Mouse (Mus musculus): ENCODE results near the gene Notch2. TPM values are rescaled to one million over a fixed set of nuclear protein-coding genes. Genes with fewer than 3 reads are reported as not detected.

Notch2 gene
- polyA plus RNA-seq, 1 experiment: 22.9 TPM

DNA sequence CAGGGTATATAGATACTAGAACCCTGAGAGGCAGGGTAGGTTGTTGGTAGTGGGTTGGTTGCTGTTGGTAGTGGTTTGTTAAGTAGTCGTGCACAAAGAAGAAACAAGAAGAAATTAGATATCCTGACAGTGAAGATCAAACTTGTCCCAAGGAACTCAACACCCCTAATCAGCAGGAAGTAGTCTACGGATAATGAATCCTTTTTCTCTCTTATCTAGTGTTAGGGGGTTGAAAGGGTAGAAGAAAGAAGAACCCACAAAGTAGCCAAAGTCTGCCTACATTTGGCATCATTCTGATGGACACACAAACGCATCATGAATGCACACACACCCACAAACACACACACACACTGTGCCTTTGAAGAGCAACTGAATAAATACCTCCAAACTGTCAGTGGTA, 9.1 kb upstream of the Notch2 start:
- Histone ChIP-seq H3K4me3 (replicated peaks; ENCODE audit: control insufficient read depth, low read depth, low read length) (no peak overlapping the region), H3K4me1 (ENCODE audit: control insufficient read depth, insufficient read depth, low read length) (peaks cover 4% of the 10 kb centered on the region; the same call in 1 of the 2 replicates), H3K27ac (ENCODE audit: control insufficient read depth, insufficient read depth, low read depth, low read length, poor library complexity) (no peak overlapping the region)
- TF ChIP-seq POLR2A (IDR thresholded peaks at IDR 0.05; ENCODE audit: borderline replicate concordance, control insufficient read depth, low read depth, low read length) (no peak), CTCF (IDR thresholded peaks at IDR 0.05; ENCODE audit: control insufficient read depth, insufficient read depth, low read length) (no peak)
- 50% methylated on average over 3 of the region's 3 CpGs for WGBS

DNA sequence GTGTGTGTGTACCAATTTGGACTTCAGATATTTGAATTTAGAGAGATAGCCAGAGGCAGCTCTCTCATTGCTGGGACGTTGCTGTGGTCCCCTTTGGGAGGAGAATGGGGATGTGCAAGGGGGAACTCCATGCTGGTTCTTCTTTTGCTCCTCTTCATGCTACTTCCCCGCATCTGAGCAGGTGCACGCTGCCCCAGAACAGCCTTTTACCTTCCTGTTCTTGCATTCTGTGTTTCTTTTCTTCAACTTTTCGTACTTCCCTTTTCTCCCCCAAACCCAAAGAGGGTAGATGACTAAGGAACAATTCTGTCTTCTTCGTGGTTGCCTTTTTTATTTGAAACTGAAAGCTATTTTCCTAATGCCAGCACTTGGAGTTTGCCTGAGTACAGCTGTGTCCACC, 8.0 kb upstream of the Notch2 start:
- WGBS: 2% methylated on average over 5 of the region's 5 CpGs
- no peak overlapping the region for H3K4me3 ChIP-seq (replicated peaks; ENCODE audit: control insufficient read depth, low read depth, low read length)
- H3K27ac ChIP-seq (ENCODE audit: control insufficient read depth, insufficient read depth, low read depth, low read length, poor library complexity): peak overlapping the region; percentile 78
- H3K4me1 ChIP-seq (ENCODE audit: control insufficient read depth, insufficient read depth, low read length): peaks cover 7% of the 10 kb centered on the region
- no peak for TF ChIP-seq POLR2A (IDR thresholded peaks at IDR 0.05; ENCODE audit: borderline replicate concordance, control insufficient read depth, low read depth, low read length)
- TF ChIP-seq CTCF (IDR thresholded peaks at IDR 0.05; ENCODE audit: control insufficient read depth, insufficient read depth, low read length): no peak

DNA sequence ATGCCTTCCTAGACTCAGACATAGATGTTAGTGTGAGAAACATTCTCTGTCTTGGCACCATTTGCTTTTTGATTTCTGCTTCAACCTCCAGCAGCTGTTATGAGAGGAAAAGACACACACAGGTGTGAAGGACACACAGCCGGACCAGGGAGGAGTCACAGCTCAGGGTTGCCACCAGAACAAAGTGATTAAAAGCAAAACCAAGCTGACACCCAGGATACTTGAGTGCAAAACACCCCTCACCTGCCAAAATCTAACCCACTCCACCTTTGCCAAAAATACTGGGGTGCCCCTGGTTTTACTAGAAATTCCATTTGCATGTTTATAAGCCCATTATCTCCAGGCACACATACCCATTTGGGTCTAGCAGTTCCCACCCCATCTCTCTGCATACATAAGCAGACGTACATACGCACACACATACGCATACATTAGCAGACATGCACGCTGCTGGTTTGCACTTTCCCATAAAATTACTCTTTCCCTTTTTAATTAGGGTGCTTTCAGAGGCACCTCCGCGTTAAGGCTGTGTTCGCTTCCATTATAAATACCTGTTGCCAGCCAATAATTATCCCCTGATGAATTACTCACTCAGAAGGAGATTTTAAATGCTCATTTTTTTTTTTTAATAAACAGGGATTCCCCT, 7.2 kb upstream of the Notch2 start:
- Histone ChIP-seq H3K27ac (ENCODE audit: control insufficient read depth, insufficient read depth, low read depth, low read length, poor library complexity) (no peak overlapping the region; the same call in 1 of the 2 replicates), H3K4me3 (replicated peaks; ENCODE audit: control insufficient read depth, low read depth, low read length) (no peak overlapping the region), H3K4me1 (ENCODE audit: control insufficient read depth, insufficient read depth, low read length) (peaks cover 7% of the 10 kb centered on the region)
- WGBS: 85% methylated on average over 8 of the region's 8 CpGs
- TF ChIP-seq CTCF (IDR thresholded peaks at IDR 0.05; ENCODE audit: control insufficient read depth, insufficient read depth, low read length) (no peak), POLR2A (IDR thresholded peaks at IDR 0.05; ENCODE audit: borderline replicate concordance, control insufficient read depth, low read depth, low read length) (no peak)

DNA sequence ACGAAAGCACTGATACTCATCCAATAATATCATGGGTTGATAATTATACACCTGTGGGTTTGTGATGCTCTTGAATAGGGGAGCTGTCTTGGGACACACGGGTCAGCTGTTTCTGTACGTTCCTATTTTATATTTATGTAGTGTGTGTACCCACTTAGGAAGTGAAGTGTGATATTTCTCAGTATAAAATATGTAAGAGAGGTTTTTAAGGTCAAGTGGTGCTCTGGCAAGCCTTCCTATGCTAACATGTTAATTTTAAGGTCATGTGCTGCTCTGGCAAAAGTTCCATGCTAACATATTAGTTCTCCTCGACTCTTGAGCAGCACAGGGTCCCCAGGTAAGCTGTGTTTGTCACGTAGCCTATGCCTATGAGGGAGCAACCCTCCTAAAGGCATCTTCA, 6.4 kb upstream of the Notch2 start:
- Histone ChIP-seq H3K4me3 (replicated peaks; ENCODE audit: control insufficient read depth, low read depth, low read length) (no peak overlapping the region), H3K4me1 (ENCODE audit: control insufficient read depth, insufficient read depth, low read length) (peaks cover 7% of the 10 kb centered on the region), H3K27ac (ENCODE audit: control insufficient read depth, insufficient read depth, low read depth, low read length, poor library complexity) (no peak overlapping the region)
- no peak for TF ChIP-seq CTCF (IDR thresholded peaks at IDR 0.05; ENCODE audit: control insufficient read depth, insufficient read depth, low read length)
- TF ChIP-seq POLR2A (IDR thresholded peaks at IDR 0.05; ENCODE audit: borderline replicate concordance, control insufficient read depth, low read depth, low read length): no peak
- 74% methylated on average over 5 of the region's 5 CpGs for WGBS

DNA sequence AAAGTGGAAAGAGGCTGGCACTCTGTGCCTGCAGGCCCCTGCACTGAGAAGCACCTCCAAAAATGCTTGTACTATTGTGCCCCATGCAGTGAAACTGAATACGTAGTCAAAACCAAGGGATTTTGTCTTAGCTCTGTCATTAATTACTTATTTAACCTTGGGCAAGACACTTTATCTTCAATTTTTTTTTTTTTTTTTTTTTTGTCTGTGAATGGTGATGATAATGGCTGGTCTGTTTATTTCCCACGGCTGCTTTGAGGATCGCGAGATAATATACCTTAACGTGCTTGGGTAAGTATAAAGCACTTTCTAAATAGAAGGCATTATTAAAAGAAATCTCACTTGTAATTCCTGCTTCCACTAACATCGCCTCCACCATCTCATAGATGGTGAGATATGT, 5.2 kb upstream of the Notch2 start:
- Histone ChIP-seq H3K4me1 (ENCODE audit: control insufficient read depth, insufficient read depth, low read length) (peaks cover 7% of the 10 kb centered on the region), H3K4me3 (replicated peaks; ENCODE audit: control insufficient read depth, low read depth, low read length) (no peak overlapping the region), H3K27ac (ENCODE audit: control insufficient read depth, insufficient read depth, low read depth, low read length, poor library complexity) (no peak overlapping the region)
- 58% methylated on average over 6 of the region's 6 CpGs for WGBS
- TF ChIP-seq POLR2A (IDR thresholded peaks at IDR 0.05; ENCODE audit: borderline replicate concordance, control insufficient read depth, low read depth, low read length) (no peak), CTCF (IDR thresholded peaks at IDR 0.05; ENCODE audit: control insufficient read depth, insufficient read depth, low read length) (no peak)

DNA sequence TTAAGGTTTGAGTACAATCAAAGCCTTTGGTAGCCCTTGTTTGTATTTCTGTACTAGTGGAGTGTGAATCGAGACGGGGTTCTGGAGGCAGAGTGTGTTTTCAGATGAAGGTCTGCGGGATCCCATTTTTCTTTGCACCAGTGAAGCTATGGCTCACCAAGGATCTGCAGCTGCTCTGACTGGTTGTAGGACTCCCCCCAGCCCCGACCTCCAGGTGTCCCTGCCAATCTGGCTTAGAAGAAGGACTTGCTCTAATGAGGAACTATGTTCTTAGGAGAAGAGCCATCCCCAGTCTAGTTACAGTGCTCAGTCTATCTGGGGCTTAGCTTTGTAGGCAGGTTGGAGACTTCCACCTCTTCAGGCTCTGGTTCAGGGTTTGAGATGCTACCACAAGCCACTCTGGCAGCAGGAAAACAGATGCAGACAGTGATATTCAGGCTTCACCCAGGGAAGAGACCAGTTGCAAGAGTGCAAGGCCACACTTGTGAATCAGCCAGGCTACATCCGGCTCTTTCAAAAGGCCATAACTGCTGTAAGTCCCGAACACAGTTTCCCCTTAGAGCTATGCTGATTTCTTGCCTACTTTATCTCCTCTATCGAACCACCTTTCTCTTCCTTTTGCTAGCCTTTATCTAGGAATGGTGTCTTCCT, 4.0 kb upstream of the Notch2 start:
- WGBS: 53% methylated on average over 7 of the region's 7 CpGs
- Histone ChIP-seq H3K4me1 (ENCODE audit: control insufficient read depth, insufficient read depth, low read length) (peaks cover 7% of the 10 kb centered on the region), H3K4me3 (replicated peaks; ENCODE audit: control insufficient read depth, low read depth, low read length) (no peak overlapping the region), H3K27ac (ENCODE audit: control insufficient read depth, insufficient read depth, low read depth, low read length, poor library complexity) (peak overlapping the region; percentile 64)
- TF ChIP-seq CTCF (IDR thresholded peaks at IDR 0.05; ENCODE audit: control insufficient read depth, insufficient read depth, low read length): no peak
- no peak for TF ChIP-seq POLR2A (IDR thresholded peaks at IDR 0.05; ENCODE audit: borderline replicate concordance, control insufficient read depth, low read depth, low read length)

DNA sequence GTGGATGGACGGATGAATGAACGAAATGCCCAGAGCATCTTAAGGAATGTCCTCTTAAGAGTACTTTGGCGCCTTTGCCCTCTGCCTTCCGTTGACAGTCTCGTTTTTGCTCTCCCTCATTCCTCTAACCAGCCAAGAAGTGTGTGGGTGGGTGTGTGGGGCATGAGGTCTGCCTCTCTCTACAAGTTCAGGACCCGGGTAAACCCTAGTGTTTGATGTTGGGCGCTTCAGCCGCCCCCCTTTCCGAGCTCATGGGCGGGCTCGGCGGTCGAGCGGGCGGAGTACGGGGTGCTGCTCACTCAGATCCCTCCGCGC, 284 bp upstream of the Notch2 start:
- TF ChIP-seq POLR2A (IDR thresholded peaks at IDR 0.05; ENCODE audit: borderline replicate concordance, control insufficient read depth, low read depth, low read length): no peak
- TF ChIP-seq CTCF (IDR thresholded peaks at IDR 0.05; ENCODE audit: control insufficient read depth, insufficient read depth, low read length): no peak
- under 1% methylated on average over 18 of the region's 18 CpGs for WGBS
- H3K27ac ChIP-seq (ENCODE audit: control insufficient read depth, insufficient read depth, low read depth, low read length, poor library complexity): peak overlapping the region; percentile 93
- peak overlapping the region; percentile 96 for H3K4me3 ChIP-seq (replicated peaks; ENCODE audit: control insufficient read depth, low read depth, low read length)
- H3K4me1 ChIP-seq (ENCODE audit: control insufficient read depth, insufficient read depth, low read length): peaks cover 6% of the 10 kb centered on the region

DNA sequence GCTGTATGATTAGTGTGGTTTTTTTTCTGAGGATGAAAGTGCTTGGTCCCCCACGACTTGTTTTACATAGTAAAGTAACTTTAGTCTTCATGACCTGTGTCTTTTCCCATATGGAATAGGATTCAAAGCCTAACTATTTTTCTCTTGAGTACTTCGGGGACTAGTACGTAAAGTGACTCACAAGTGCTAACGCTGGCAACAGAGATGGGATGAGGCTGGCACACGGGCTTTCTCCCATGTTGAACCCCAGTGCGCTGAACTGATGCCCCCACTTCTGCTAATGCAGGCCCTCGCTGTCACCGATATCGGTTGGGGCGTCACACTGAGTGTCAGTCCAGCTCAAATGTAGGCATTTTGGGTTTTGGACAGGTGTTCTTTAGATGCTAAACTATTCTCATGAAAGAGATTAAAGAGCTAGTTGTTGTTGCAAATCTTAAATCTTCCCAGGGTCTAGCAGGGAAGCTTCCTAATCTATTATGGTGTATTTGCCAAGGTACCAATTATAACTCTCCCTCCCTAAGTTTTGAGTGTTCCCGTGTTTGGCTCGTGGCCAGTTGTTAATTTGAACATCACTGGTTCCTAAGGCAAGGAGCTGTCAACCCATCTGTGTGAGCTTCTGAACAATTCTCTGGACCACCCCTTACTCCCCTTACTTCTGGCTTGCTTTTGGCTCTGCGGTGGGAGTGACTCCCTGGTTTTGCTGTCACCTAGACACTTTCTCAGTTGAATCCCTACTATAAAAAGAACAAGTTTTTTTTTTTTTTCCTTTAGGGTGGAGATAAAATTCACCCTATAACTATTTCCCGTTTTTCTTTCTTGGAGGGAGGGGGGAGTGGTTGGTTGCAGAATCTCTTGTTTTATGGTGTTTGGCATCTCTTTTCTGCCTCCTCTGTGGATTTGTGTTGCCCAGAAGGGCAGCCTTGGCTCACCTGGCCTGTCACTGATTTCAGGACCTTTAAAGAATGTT, 2.2 kb downstream of the Notch2 start:
- Histone ChIP-seq H3K4me3 (replicated peaks; ENCODE audit: control insufficient read depth, low read depth, low read length) (peak overlapping the region; percentile 36), H3K27ac (ENCODE audit: control insufficient read depth, insufficient read depth, low read depth, low read length, poor library complexity) (no peak overlapping the region), H3K4me1 (ENCODE audit: control insufficient read depth, insufficient read depth, low read length) (peaks cover 4% of the 10 kb centered on the region)
- WGBS: 42% methylated on average over 14 of the region's 14 CpGs
- TF ChIP-seq POLR2A (IDR thresholded peaks at IDR 0.05; ENCODE audit: borderline replicate concordance, control insufficient read depth, low read depth, low read length): no peak
- TF ChIP-seq CTCF (IDR thresholded peaks at IDR 0.05; ENCODE audit: control insufficient read depth, insufficient read depth, low read length): no peak

Measured in bone marrow, adult 2 months (tissue).